Mouse (Mus musculus) E14TG2a.4 (cell line): ENCODE results near the gene Kcnip4.

Experiments used
- CTCF ChIP-seq: conservative IDR thresholded peaks from 2 replicates; pipeline ENCODE4 v1.5.1; 2014; ENCODE audit warnings: low read length
- POU5F1 ChIP-seq: IDR thresholded peaks from 2 replicates; pipeline ENCODE4 v1.6.1; 2014; ENCODE audit warnings: low read length, borderline replicate concordance

DNA sequence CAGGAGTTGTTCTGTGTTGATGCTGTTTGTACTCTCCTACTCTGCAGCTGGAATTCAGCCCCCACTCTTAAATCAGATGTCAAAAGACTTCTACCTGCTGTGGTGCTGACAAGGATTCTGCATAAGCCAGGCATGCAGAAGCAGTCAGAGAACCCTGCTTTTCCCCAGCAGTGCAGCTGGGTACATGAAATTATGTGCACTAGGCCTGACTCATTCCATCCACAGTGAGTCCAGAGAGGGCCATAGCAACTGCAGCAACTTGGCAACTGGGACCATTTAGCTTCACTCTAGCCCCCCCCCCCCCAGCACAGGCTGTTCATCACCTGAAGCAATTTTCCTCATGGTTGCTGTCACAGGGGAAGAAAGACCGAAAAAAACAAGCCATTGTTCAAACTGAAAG, 1075.8 kb downstream of the Kcnip4 start:
- TF ChIP-seq CTCF (no peak), POU5F1 (no peak)
